Mouse (Mus musculus) ES-Bruce4 (cell line): ENCODE data around the gene Lrmda.

ENCODE experiments used
- CTCF ChIP-seq: IDR thresholded peaks from one replicate; pipeline ENCODE4 v1.8.1; 2011; ENCODE audit warnings: low read depth, low read length
- EP300 ChIP-seq: IDR thresholded peaks from 2 replicates; pipeline ENCODE4 v1.6.1; 2011; ENCODE audit warnings: low read depth, low read length; ENCODE audit not compliant: insufficient read depth

DNA sequence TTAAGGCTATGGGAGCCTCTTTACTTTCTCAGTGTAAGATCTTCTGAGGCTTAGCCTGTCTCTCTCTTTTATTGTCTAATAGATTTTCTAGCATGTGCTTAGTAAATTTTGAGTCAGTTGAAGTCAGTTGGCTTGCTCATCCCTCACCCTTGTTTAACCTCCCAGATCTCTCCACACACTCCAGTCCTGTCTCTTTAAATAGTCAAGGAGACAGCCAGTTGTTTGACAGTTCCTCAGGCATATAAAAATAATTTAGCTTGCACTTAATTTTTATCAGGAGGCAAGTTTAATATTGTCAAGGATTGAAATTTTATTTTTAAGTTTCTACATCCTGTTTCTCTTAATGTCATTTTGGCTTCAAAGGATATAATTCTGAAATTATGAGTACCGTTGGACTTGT is 303.5 kb downstream of the Lrmda start:
- TF ChIP-seq CTCF (no peak), EP300 (no peak)
